Mouse (Mus musculus): ENCODE data around the gene Tada3. TPM values are rescaled to one million over a fixed set of nuclear protein-coding genes. Genes with fewer than 3 reads are reported as not detected.

Gene Tada3
- polyA plus RNA-seq, 1 experiment, result 42.3 TPM

DNA sequence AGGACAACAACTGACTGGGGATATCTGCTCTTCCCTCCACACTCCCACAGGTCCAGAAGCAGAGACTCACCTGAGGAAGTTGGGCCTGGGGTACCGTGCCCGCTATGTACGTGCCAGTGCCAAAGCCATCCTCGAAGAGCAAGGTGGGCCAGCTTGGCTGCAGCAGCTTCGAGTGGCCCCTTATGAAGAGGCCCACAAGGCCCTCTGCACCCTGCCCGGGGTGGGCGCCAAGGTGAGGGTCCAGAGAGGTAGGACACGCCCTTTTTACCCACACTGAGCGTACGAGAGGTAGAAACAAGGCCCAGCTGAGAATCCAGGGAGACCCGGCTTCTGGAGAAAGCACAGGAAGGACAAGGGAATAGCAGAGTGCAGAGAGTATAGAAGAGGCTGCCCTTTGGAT, 46.0 kb downstream of the Tada3 start:
- H3K4me1 ChIP-seq (ENCODE audit: control insufficient read depth, insufficient read depth, low read length), result no peaks in the 10 kb centered on the region; the same call in 1 of the 2 replicates
- no peak for TF ChIP-seq POLR2A (IDR thresholded peaks at IDR 0.05; ENCODE audit: control insufficient read depth, low read depth, low read length)
- no peak for TF ChIP-seq CTCF (IDR thresholded peaks at IDR 0.05; ENCODE audit: control insufficient read depth, insufficient read depth, insufficient replicate concordance, low read depth, low read length)
- H3K27me3 ChIP-seq (ENCODE audit: control insufficient read depth, insufficient read depth, low read length), result no peaks in the 10 kb centered on the region
- H3K36me3 ChIP-seq (ENCODE audit: control insufficient read depth, insufficient read depth, low read length), result peaks cover 5% of the 10 kb centered on the region
- H3K4me3 ChIP-seq (ENCODE audit: control insufficient read depth, low read depth, low read length), result no peak overlapping the region
- no peak overlapping the region for H3K27ac ChIP-seq (ENCODE audit: control insufficient read depth, insufficient read depth, low read depth, low read length)

DNA sequence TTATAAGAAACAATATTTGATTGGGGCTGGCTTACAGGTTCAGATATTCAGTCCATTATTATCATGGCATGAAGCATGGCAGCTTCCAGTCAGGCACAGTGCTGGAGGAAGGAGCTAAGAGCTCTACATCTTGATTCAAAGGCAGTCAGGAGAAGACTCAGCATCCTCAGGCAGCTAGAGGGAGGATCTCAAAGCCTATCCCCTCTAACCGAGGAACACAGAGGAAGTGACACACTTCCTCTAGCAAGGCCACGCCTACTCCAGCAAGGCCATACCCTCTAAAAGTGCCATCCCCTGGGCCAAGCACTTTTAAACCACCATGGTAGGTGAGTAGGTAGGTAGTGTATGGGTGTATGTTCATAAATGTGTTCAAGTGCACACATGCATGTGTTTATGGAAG, 47.1 kb downstream of the Tada3 start:
- no peak overlapping the region for H3K4me3 ChIP-seq (ENCODE audit: control insufficient read depth, low read depth, low read length)
- H3K4me1 ChIP-seq (ENCODE audit: control insufficient read depth, insufficient read depth, low read length), result no peaks in the 10 kb centered on the region; the same call in 1 of the 2 replicates
- TF ChIP-seq POLR2A (IDR thresholded peaks at IDR 0.05; ENCODE audit: control insufficient read depth, low read depth, low read length) (no peak), CTCF (IDR thresholded peaks at IDR 0.05; ENCODE audit: control insufficient read depth, insufficient read depth, insufficient replicate concordance, low read depth, low read length) (no peak)
- peaks cover 3% of the 10 kb centered on the region for H3K36me3 ChIP-seq (ENCODE audit: control insufficient read depth, insufficient read depth, low read length)
- H3K27ac ChIP-seq (ENCODE audit: control insufficient read depth, insufficient read depth, low read depth, low read length), result no peak overlapping the region
- no peaks in the 10 kb centered on the region for H3K27me3 ChIP-seq (ENCODE audit: control insufficient read depth, insufficient read depth, low read length)

DNA sequence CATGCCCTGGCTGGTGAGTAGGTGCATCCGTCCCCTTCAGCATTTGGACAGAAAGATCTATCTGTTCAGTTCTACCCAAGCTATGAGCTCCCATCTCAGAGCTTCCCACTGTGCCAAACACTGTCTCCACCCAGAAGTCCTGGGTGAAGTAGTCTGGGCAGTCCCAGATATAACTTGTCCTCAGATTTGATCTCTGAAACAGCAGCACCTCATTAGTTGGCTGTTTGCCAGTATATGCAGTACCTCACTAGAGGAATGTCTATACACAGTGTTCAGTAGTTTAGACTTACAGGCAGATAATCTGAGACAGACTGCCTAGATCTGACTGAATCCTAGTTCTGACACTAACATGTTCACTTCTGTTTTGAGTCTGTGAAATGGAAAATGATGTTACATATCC, 48.3 kb downstream of the Tada3 start:
- Histone ChIP-seq H3K4me1 (ENCODE audit: control insufficient read depth, insufficient read depth, low read length) (no peaks in the 10 kb centered on the region; the same call in 1 of the 2 replicates), H3K36me3 (ENCODE audit: control insufficient read depth, insufficient read depth, low read length) (peaks cover 2% of the 10 kb centered on the region; the same call in 1 of the 2 replicates), H3K4me3 (ENCODE audit: control insufficient read depth, low read depth, low read length) (no peak overlapping the region), H3K27ac (ENCODE audit: control insufficient read depth, insufficient read depth, low read depth, low read length) (no peak overlapping the region), H3K27me3 (ENCODE audit: control insufficient read depth, insufficient read depth, low read length) (no peaks in the 10 kb centered on the region)
- no peak for TF ChIP-seq CTCF (IDR thresholded peaks at IDR 0.05; ENCODE audit: control insufficient read depth, insufficient read depth, insufficient replicate concordance, low read depth, low read length)
- TF ChIP-seq POLR2A (IDR thresholded peaks at IDR 0.05; ENCODE audit: control insufficient read depth, low read depth, low read length), result no peak

DNA sequence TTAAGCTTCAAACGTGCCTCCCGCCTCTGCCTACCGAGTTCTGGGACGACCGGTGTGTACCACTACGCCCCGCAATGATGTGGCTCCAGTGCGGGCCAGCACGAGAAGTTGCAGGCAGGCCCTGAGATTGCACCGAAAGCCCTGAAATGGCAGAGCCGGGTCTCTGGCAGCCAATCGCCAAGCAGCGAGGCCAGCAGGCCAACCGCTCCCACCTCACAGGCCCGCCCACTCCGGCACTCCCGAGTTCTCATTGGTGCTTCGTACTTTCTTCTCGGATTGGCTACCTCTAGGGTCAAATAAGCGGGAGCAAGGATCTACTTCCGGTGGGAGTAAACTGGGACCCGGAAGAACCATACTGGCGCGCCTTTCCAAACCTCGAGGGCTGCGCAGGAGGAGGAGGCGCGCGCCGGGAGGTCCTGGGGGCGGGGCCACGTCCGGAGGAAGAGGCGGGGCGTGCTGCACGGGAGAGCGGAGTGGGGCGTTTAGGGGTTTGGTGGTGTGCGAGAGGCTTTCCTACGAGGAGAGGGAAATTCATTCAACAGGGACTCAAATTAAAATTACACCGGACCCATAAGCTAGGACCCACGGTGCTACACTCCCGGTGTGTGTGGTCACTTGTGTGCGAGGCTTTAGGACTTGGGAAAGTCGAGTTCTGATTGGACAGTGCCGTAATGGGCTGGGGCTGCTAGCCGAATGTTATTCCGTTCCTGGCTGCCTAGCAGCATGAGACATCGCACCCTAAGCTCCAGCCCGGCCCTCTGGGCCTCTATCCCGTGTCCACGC, 51.0 kb downstream of the Tada3 start, which contains the start of gene Ogg1:
Gene Ogg1 (plus strand): TSS at position 440 of the 783 bp plus-strand sequence.
- H3K4me3 ChIP-seq (ENCODE audit: control insufficient read depth, low read depth, low read length), result peak within 1 kb of the TSS; percentile 95
- H3K36me3 ChIP-seq (ENCODE audit: control insufficient read depth, insufficient read depth, low read length), result no peaks in the 10 kb centered on the region; the same call in 1 of the 2 replicates
- no peak for TF ChIP-seq CTCF (IDR thresholded peaks at IDR 0.05; ENCODE audit: control insufficient read depth, insufficient read depth, insufficient replicate concordance, low read depth, low read length)
- peak; percentile 97 for TF ChIP-seq POLR2A (IDR thresholded peaks at IDR 0.05; ENCODE audit: control insufficient read depth, low read depth, low read length)
- no peaks in the 10 kb centered on the region; the same call in 1 of the 2 replicates for H3K4me1 ChIP-seq (ENCODE audit: control insufficient read depth, insufficient read depth, low read length)
- no peaks in the 10 kb centered on the region for H3K27me3 ChIP-seq (ENCODE audit: control insufficient read depth, insufficient read depth, low read length)
- H3K27ac ChIP-seq (ENCODE audit: control insufficient read depth, insufficient read depth, low read depth, low read length), result peak within 1 kb of the TSS; percentile 97

Other genes with a start within 250 kb of the Tada3 start
- gene Lhfpl4, start 182.5 kb downstream of the Tada3 start, polyA plus RNA-seq (2012; rRNA removed), result 0.49 and 0.65 TPM in 2 replicates
- 28.6 and 29.8 TPM in 2 replicates for gene Mtmr14, start 140.0 kb downstream of the Tada3 start, polyA plus RNA-seq (2012; rRNA removed)
- 0.34 and 0.58 TPM in 2 replicates for gene Cpne9, start 95.6 kb downstream of the Tada3 start, polyA plus RNA-seq (2012; rRNA removed)
- gene Brpf1, start 70.7 kb downstream of the Tada3 start, polyA plus RNA-seq (2012; rRNA removed), result 11.7 and 12.4 TPM in 2 replicates
- 30.0 and 31.0 TPM in 2 replicates for gene Ogg1, start 50.9 kb downstream of the Tada3 start, polyA plus RNA-seq (2012; rRNA removed)
- 2.4 and 4.3 TPM in 2 replicates for gene Camk1, start 33.9 kb downstream of the Tada3 start, polyA plus RNA-seq (2012; rRNA removed)
- gene Arpc4, start 232 bp upstream of the Tada3 start, polyA plus RNA-seq (2012; rRNA removed), result 14.4 and 15.3 TPM in 2 replicates
- 133 and 137 TPM in 2 replicates for gene Ttll3, start 11.4 kb upstream of the Tada3 start, polyA plus RNA-seq (2012; rRNA removed)
- gene Rpusd3, start 41.5 kb upstream of the Tada3 start, polyA plus RNA-seq (2012; rRNA removed), result 28.3 and 32.4 TPM in 2 replicates
- gene Cidec, start 57.9 kb upstream of the Tada3 start, polyA plus RNA-seq (2012; rRNA removed), result 1.7 and 5.7 TPM in 2 replicates
- gene Jagn1, start 64.7 kb upstream of the Tada3 start, polyA plus RNA-seq (2012; rRNA removed), result 51.8 and 62.2 TPM in 2 replicates
- gene Il17re, start 80.6 kb upstream of the Tada3 start, polyA plus RNA-seq (2012; rRNA removed), result 6.1 and 7.8 TPM in 2 replicates
- 3.7 and 4.9 TPM in 2 replicates for gene Il17rc, start 93.5 kb upstream of the Tada3 start, polyA plus RNA-seq (2012; rRNA removed)
- 4.6 and 5.0 TPM in 2 replicates for gene Creld1, start 105.4 kb upstream of the Tada3 start, polyA plus RNA-seq (2012; rRNA removed)
- 0.05 and 0.19 TPM in 2 replicates for gene Prrt3, start 124.0 kb upstream of the Tada3 start, polyA plus RNA-seq (2012; rRNA removed)
- gene Emc3, start 153.8 kb upstream of the Tada3 start, polyA plus RNA-seq (2012; rRNA removed), result 30.9 and 32.9 TPM in 2 replicates
- gene Fancd2, start 153.8 kb upstream of the Tada3 start, polyA plus RNA-seq (2012; rRNA removed), result 17.7 and 19.5 TPM in 2 replicates
- 23.8 and 29.9 TPM in 2 replicates for gene Fancd2os, start 222.8 kb upstream of the Tada3 start, polyA plus RNA-seq (2012; rRNA removed)
- gene Brk1, start 226.9 kb upstream of the Tada3 start, polyA plus RNA-seq (2012; rRNA removed), result 60.9 and 70.2 TPM in 2 replicates
- 222 and 254 TPM in 2 replicates for gene Vhl, start 246.1 kb upstream of the Tada3 start, polyA plus RNA-seq (2012; rRNA removed)

All from testis, adult 2 months (tissue).